Mouse (Mus musculus) retina, postnatal 7 days (tissue): ENCODE data around the gene Ttc23.

Experiments used
- DNase-seq: peaks from one replicate; pipeline ENCODE4 v3.0.0-alpha.2; 2012; ENCODE audit warnings: low read depth, low spot score

Gene Ttc23

DNA sequence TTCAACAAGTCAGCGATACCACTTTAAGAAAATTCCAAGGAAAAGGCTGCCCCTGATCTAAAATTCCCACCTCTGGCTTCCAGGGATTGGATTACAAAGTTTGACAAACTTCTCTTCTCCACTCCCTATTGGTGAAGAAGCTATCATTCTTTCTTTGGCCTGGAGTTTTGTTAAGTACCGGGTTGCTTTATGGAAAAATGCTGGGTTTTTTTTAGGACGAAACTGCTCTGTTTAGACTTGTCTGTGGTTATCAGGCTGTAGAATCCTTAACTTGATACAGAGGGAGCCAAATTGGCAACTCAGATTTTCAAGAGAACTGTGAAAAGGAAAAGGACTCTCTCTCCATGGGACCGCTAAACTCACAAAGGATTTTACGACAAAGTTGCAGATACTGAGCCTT, at the start of gene Ttc23:
Gene Ttc23 (plus strand): TSS at position 134 of the 400 bp plus-strand sequence.
- no peak for DNase-seq

DNA sequence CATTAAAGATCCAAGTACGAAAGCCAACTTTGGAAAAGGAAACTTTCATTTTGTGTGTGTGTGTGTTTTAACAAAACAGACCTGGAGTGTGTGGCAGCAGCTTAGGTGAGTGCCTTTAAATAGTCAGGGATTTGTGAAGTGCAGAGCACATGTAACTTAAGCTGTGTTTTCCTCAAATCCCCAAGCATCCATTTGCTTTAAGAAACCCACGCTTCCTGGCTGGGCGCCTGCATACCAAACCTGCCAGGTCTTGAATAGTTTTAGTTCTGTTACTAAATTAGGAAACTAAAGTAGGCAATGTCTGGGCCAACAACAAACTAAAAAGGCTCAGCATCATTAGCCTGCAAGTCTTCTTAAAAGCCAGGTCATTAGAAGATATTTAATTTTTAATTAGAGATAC, 49.2 kb upstream of the Ttc23 start:
- no peak for DNase-seq

DNA sequence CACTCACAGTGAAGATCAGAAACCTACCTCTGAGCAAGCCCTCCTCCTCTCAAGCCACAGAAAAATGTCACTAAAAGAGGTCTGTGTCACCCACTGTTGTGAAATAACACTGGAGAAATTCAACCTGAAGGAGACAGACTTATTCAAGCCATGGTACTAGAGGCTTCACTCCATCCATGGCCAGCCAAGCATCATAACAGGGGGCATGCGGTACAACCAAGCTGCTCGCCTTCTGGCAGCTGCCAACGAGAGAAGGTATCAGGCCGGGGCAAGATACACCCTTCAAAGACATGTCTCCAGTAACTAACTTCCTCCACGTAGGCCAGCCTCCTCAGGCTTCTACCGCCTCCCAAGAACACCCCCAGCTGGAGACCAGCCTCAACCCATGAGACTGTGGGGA, 42.1 kb upstream of the Ttc23 start:
- DNase-seq: no peak

GRCm38 (mm10) chr7:67606250-67606649, 41.0 kb upstream of the Ttc23 start:
- DNase-seq: no peak

- no peak for DNase-seq
Observed at GRCm38 (mm10) chr7:67607669-67608347, 39.4 kb upstream of the Ttc23 start.

GRCm38 (mm10) chr7:67608348-67609024, 38.7 kb upstream of the Ttc23 start:
- no peak for DNase-seq

GRCm38 (mm10) chr7:67613795-67614463, 33.3 kb upstream of the Ttc23 start:
- no peak for DNase-seq

DNA sequence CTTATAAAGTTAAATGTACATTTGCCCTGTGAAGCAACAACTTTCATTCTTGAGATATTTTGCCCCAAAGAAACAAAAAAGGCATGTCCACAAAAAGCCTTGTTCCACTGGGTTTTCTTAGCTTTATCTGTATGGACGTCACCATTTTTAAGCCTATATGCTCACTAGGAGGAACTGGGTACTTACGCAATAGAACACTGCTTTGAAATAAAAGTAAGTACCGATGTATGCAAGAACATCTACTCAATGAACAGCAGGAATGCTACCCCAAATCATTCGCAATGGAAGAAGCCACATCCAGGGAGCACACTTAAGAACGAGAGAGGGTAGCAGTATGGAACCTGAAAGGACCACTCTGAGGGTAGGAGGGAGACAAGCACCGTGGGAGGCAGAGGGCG, 32.7 kb upstream of the Ttc23 start:
- DNase-seq: no peak

- DNase-seq: no peak
Observed at GRCm38 (mm10) chr7:67616890-67617289, 30.3 kb upstream of the Ttc23 start.

- DNase-seq: no peak
Observed at GRCm38 (mm10) chr7:67617646-67618045, 29.6 kb upstream of the Ttc23 start.

- no peak for DNase-seq
Observed at GRCm38 (mm10) chr7:67618316-67618715, 28.9 kb upstream of the Ttc23 start.

DNA sequence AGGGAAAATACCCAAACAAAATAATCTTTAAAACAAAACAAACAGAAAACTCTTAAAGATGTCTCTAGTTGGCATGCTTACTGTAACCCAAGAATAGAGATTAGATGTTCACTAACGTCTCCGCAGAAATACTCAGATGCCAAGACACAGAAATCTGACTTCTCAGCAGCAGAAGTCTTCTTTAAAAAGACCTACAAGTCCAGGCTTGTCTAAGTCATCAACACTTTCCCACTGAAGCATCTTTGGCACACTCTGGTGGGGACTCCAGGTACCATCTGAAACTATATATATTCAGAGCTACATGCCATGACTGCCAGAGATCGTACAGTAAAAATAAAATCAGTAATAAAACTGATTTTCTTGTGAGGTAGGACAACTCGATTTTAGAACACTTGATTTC, 27.4 kb upstream of the Ttc23 start:
- DNase-seq: no peak

DNA sequence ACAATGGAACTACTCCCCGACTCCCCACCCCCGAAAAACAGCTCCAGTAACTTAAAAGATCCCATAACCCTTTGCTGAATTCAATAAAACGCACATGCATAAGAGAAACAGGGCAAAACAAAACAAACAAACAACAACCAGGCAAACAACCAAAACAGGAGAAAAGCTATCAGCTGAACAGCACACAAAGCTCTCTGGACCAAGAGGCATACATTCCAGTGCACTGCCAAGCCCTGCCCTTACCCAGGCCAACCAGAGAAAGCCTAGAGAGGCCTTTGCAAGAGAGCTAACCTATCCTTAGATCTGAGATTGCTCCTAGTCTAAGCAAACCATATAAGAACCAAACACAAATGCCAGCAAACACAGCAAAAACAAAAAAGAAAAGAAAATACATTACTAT, 25.1 kb upstream of the Ttc23 start:
- DNase-seq: no peak

DNA sequence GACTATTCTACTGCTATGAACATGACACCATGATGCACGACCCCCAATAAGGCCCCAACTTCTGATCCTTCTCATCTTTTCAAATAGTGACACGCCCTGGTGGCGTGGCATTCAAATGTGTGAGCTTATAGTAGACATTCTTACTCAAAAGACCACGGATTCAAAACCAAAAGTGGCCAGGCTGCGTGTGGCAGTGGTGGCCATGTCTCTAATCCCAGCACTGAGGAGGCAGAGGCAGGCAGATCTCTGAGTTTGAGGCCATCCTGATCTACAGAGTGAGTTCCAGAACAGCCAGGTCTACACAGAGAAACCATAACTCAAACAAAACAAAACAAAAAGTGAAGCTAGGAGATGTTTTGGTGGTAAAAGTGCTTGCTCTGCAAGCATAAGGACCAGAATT, 20.5 kb upstream of the Ttc23 start:
- no peak for DNase-seq

- DNase-seq: no peak
Observed at GRCm38 (mm10) chr7:67629681-67630080, 17.5 kb upstream of the Ttc23 start.

GRCm38 (mm10) chr7:67630817-67631216, 16.4 kb upstream of the Ttc23 start:
- peak; percentile 75 for DNase-seq

DNA sequence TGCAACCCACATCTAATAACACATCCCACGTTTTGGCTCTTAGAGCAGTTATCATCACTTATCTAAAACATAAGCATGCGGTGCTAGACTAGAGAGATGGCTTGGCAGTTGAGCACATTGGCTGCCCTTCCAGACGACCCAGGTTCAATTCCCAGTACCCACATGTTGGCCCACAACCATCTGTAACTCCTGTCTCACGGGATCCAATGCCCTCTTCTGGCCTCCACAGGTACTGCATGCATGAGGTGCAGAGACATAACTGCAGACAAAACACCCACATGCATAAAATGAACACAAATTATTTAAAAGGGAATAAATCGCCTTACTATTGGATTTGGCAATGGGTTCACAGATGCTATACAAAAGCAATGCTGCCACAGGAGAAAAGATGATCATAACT, 14.8 kb upstream of the Ttc23 start:
- no peak for DNase-seq

GRCm38 (mm10) chr7:67634210-67634609, 13.0 kb upstream of the Ttc23 start:
- DNase-seq: no peak

DNA sequence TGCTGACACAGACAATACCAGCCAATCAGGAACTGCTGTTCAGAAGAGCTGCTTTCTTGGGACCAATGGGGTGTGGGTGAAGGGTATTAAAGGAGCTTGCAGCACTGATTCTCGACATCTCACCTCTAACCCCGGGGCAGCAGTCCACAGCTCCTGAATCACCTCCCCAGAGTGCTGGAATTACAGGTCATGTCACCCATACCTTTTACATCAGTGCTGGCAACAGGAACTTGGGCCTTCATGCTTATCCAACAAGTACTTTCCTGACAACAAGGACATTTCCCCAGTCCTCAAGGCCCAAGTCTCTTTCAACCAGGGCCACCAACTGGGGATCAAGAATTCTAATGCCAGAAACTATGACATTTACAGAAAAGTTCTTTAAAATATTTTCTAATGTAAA, 11.0 kb upstream of the Ttc23 start:
- DNase-seq: no peak

- DNase-seq: no peak
Observed at GRCm38 (mm10) chr7:67639006-67639405, 8.2 kb upstream of the Ttc23 start.

GRCm38 (mm10) chr7:67642955-67643354, 4.3 kb upstream of the Ttc23 start:
- DNase-seq: no peak

DNA sequence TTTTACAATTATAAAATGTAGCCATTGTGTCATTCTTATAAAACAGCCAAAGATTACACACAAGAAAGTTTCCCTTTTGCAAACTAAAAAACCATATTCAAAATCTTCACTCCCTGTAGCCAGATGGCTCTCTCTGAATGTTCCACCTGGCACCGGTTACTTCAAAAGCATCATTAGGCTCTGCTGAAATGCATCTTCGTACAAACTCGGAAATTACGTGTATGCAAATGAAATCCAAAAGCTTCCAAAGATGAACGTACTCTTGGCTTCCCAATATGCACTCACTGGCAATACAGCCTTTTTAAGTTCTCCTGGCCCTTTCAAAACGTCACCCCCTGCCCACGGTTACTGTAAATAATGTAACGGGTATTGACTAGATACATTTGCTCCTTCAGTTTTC, 2.9 kb upstream of the Ttc23 start:
- DNase-seq: no peak
